Mouse (Mus musculus) midbrain, embryonic 12.5 days (tissue): Measurements from ENCODE around the gene Pih1d1. TPM values are rescaled to one million over a fixed set of nuclear protein-coding genes. Genes with fewer than 3 reads are reported as not detected.

Experiments
- ATAC-seq: fragments of 200-750 bp; cut with Nextera tagmentation; 2 replicates; pipeline ENCODE4 v1.8.0; 2017; ENCODE audit warnings: low read depth, moderate TSS enrichment, moderate library complexity; ENCODE audit not compliant: low FRiP score
- H3K27ac ChIP-seq: fragments of 300-500 bp; sonication (generic); replicated peaks from 2 replicates; pipeline ENCODE4 v1.5.1; 2016; ENCODE audit warnings: mild to moderate bottlenecking
- H3K27me3 ChIP-seq: fragments of 300-500 bp; sonication (generic); 2 replicates; pipeline ENCODE4 v1.6.1; 2016; ENCODE audit warnings: mild to moderate bottlenecking
- H3K36me3 ChIP-seq: fragments of 300-500 bp; sonication (generic); 2 replicates; pipeline ENCODE4 v1.6.1; 2016
- H3K4me1 ChIP-seq: fragments of 300-500 bp; sonication (generic); 2 replicates; pipeline ENCODE4 v1.6.1; 2016
- H3K4me2 ChIP-seq: fragments of 300-500 bp; sonication (generic); replicated peaks from 2 replicates; pipeline ENCODE4 v1.6.1; 2016; ENCODE audit warnings: mild to moderate bottlenecking, moderate library complexity
- H3K4me3 ChIP-seq: fragments of 300-500 bp; sonication (generic); 2 replicates; pipeline ENCODE4 v1.5.1; 2016; ENCODE audit warnings: mild to moderate bottlenecking
- H3K9ac ChIP-seq: fragments of 300-500 bp; sonication (generic); replicated peaks from 2 replicates; pipeline ENCODE4 v1.6.1; 2016; ENCODE audit warnings: mild to moderate bottlenecking, moderate library complexity
- H3K9me3 ChIP-seq: fragments of 300-500 bp; sonication (generic); 2 replicates; pipeline ENCODE4 v1.6.1; 2016; ENCODE audit warnings: mild to moderate bottlenecking
- WGBS: fragments of 180-500 bp; shearing (Covaris S2); methylation state at CpG from one replicate; pipeline ENCODE4 v1.1.7; 2016; 5-methylcytosine and 5-hydroxymethylcytosine counted together
- polyA plus RNA-seq: library from polyadenylated mRNA; unstranded; fragments of >200 nt; fragmentation: Nextera tagmentation; extraction: Ambion mirVana; gene quantifications from 2 replicates; pipeline ENCODE4 v1.2.1, GENCODE M21; 2016

The Pih1d1 gene
- polyA plus RNA-seq, 1 experiment from 2014 or later = 103 TPM

GRCm38 (mm10) chr7:45127700-45128224, 26.3 kb upstream of the Pih1d1 start:
- peaks cover 46% of the 10 kb centered on the region for H3K4me1 ChIP-seq
- no peak for ATAC-seq
- no peaks in the 10 kb centered on the region for H3K9me3 ChIP-seq
- peak overlapping the region; percentile 94 for H3K4me3 ChIP-seq
- no peaks in the 10 kb centered on the region for H3K27me3 ChIP-seq
- H3K4me2 ChIP-seq = peak overlapping the region; percentile 94
- H3K36me3 ChIP-seq = peaks cover 32% of the 10 kb centered on the region
- H3K27ac ChIP-seq = peak overlapping the region; percentile 90
- WGBS = 1% methylated on average over 6 of the region's 6 CpGs
- H3K9ac ChIP-seq = peak overlapping the region; percentile 99

GRCm38 (mm10) chr7:45128624-45129246, 25.4 kb upstream of the Pih1d1 start, which contains the start of gene Rpl13a:
Gene Rpl13a, minus strand, starts transcription at chr7:45128761.
- Histone ChIP-seq H3K36me3 (peaks cover 27% of the 10 kb centered on the region), H3K27ac (peak within 1 kb of the TSS; percentile 90), H3K27me3 (0 out of 2 replicates have a peak, but pooled peaks cover 2% of the 10 kb centered on the region), H3K4me1 (peaks cover 38% of the 10 kb centered on the region), H3K4me3 (peak within 1 kb of the TSS; percentile 94), H3K4me2 (peak within 1 kb of the TSS; percentile 94), H3K9me3 (0 out of 2 replicates have a peak, but pooled peaks cover 2% of the 10 kb centered on the region), H3K9ac (peak within 1 kb of the TSS; percentile 99)
- under 1% methylated on average over 48 of the region's 48 CpGs for WGBS
- peak; percentile 92 for ATAC-seq

GRCm38 (mm10) chr7:45129318-45129717, 24.8 kb upstream of the Pih1d1 start:
- peak overlapping the region; percentile 56 for H3K4me2 ChIP-seq
- H3K4me1 ChIP-seq = peaks cover 38% of the 10 kb centered on the region
- H3K27ac ChIP-seq = peak overlapping the region; percentile 88
- WGBS = under 1% methylated on average over 17 of the region's 17 CpGs
- H3K9me3 ChIP-seq = 0 out of 2 replicates have a peak, but pooled peaks cover 2% of the 10 kb centered on the region
- peak overlapping the region; percentile 52 for H3K9ac ChIP-seq
- H3K4me3 ChIP-seq = peak overlapping the region; percentile 94
- H3K36me3 ChIP-seq = peaks cover 27% of the 10 kb centered on the region
- ATAC-seq = no peak; the same call in 1 of the 2 replicates
- peaks cover 6% of the 10 kb centered on the region; the same call in 1 of the 2 replicates for H3K27me3 ChIP-seq

- 0 out of 2 replicates have a peak overlapping the region, but pooled peaks have one; percentile 52 for H3K9ac ChIP-seq
- 53% methylated on average over 15 of the region's 15 CpGs for WGBS
- H3K4me2 ChIP-seq = peak overlapping the region; percentile 56
- H3K27ac ChIP-seq = peak overlapping the region; percentile 88
- H3K36me3 ChIP-seq = peaks cover 25% of the 10 kb centered on the region
- H3K4me3 ChIP-seq = 0 out of 2 replicates have a peak overlapping the region, but pooled peaks have one; percentile 94
- no peak for ATAC-seq
- H3K9me3 ChIP-seq = 0 out of 2 replicates have a peak, but pooled peaks cover 2% of the 10 kb centered on the region
- peaks cover 12% of the 10 kb centered on the region for H3K27me3 ChIP-seq
- peaks cover 33% of the 10 kb centered on the region for H3K4me1 ChIP-seq
These were observed 24.2 kb upstream of the Pih1d1 start for GRCm38 (mm10) chr7:45129776-45130512.

- H3K9me3 ChIP-seq = 0 out of 2 replicates have a peak, but pooled peaks cover 2% of the 10 kb centered on the region
- H3K4me2 ChIP-seq = no peak overlapping the region
- ATAC-seq = no peak
- no peak overlapping the region for H3K4me3 ChIP-seq
- peaks cover 25% of the 10 kb centered on the region for H3K27me3 ChIP-seq
- 74% methylated on average over 11 of the region's 11 CpGs for WGBS
- no peak overlapping the region for H3K9ac ChIP-seq
- peaks cover 27% of the 10 kb centered on the region for H3K4me1 ChIP-seq
- no peak overlapping the region for H3K27ac ChIP-seq
- peaks cover 6% of the 10 kb centered on the region for H3K36me3 ChIP-seq
These were observed 22.3 kb upstream of the Pih1d1 start for GRCm38 (mm10) chr7:45131850-45132249.

GRCm38 (mm10) chr7:45133446-45134159, 20.5 kb upstream of the Pih1d1 start:
- H3K4me2 ChIP-seq = no peak overlapping the region
- 0 out of 2 replicates have a peak, but pooled peaks cover 2% of the 10 kb centered on the region for H3K9me3 ChIP-seq
- ATAC-seq = no peak
- 77% methylated on average over 8 of the region's 8 CpGs for WGBS
- peaks cover 18% of the 10 kb centered on the region for H3K4me1 ChIP-seq
- H3K27me3 ChIP-seq = peaks cover 34% of the 10 kb centered on the region
- no peaks in the 10 kb centered on the region for H3K36me3 ChIP-seq
- no peak overlapping the region for H3K27ac ChIP-seq
- H3K9ac ChIP-seq = no peak overlapping the region
- H3K4me3 ChIP-seq = no peak overlapping the region

- Histone ChIP-seq H3K9me3 (0 out of 2 replicates have a peak, but pooled peaks cover 2% of the 10 kb centered on the region), H3K27ac (no peak overlapping the region), H3K4me1 (peaks cover 15% of the 10 kb centered on the region), H3K9ac (no peak overlapping the region), H3K4me2 (no peak overlapping the region), H3K4me3 (no peak overlapping the region), H3K27me3 (peaks cover 34% of the 10 kb centered on the region), H3K36me3 (no peaks in the 10 kb centered on the region)
- WGBS = 7% methylated on average over 12 of the region's 12 CpGs
- no peak for ATAC-seq
These were observed 19.5 kb upstream of the Pih1d1 start for GRCm38 (mm10) chr7:45134544-45135026.

GRCm38 (mm10) chr7:45135370-45135769, 18.7 kb upstream of the Pih1d1 start:
- H3K4me2 ChIP-seq = peak overlapping the region; percentile 76
- ATAC-seq = no peak
- H3K9ac ChIP-seq = no peak overlapping the region
- H3K4me1 ChIP-seq = peaks cover 10% of the 10 kb centered on the region; the same call in 1 of the 2 replicates
- 0 out of 2 replicates have a peak, but pooled peaks cover 2% of the 10 kb centered on the region for H3K9me3 ChIP-seq
- H3K27ac ChIP-seq = no peak overlapping the region
- 0 out of 2 replicates have a peak overlapping the region, but pooled peaks have one; percentile 50 for H3K4me3 ChIP-seq
- WGBS = 82% methylated on average over 3 of the region's 3 CpGs
- no peaks in the 10 kb centered on the region for H3K36me3 ChIP-seq
- peaks cover 34% of the 10 kb centered on the region for H3K27me3 ChIP-seq

GRCm38 (mm10) chr7:45135993-45136567, 18.0 kb upstream of the Pih1d1 start, which contains the start of the genes Gm45713 and Flt3l:
Gene Gm45713, minus strand, starts transcription at chr7:45136231.
Gene Flt3l, minus strand, starts transcription at chr7:45136432.
- 4% methylated on average over 29 of the region's 29 CpGs for WGBS
- Histone ChIP-seq H3K27ac (no peak within 1 kb of the TSS), H3K27me3 (peaks cover 34% of the 10 kb centered on the region), H3K4me2 (peak within 1 kb of the TSS; percentile 76), H3K9me3 (0 out of 2 replicates have a peak, but pooled peaks cover 2% of the 10 kb centered on the region), H3K9ac (peak within 1 kb of the TSS; percentile 59), H3K4me1 (peaks cover 10% of the 10 kb centered on the region; the same call in 1 of the 2 replicates), H3K36me3 (no peaks in the 10 kb centered on the region), H3K4me3 (peak within 1 kb of the TSS; percentile 50)
- ATAC-seq = peak; percentile 68

- Histone ChIP-seq H3K36me3 (peaks cover 13% of the 10 kb centered on the region), H3K9me3 (0 out of 2 replicates have a peak, but pooled peaks cover 2% of the 10 kb centered on the region), H3K4me1 (peaks cover 10% of the 10 kb centered on the region; the same call in 1 of the 2 replicates), H3K4me3 (no peak overlapping the region), H3K27ac (no peak overlapping the region), H3K27me3 (peaks cover 34% of the 10 kb centered on the region), H3K9ac (no peak overlapping the region), H3K4me2 (no peak overlapping the region)
- WGBS = 89% methylated on average over 12 of the region's 12 CpGs
- no peak for ATAC-seq
These were observed 16.7 kb upstream of the Pih1d1 start for GRCm38 (mm10) chr7:45137171-45138006.
